ENCODE assay signal across 8 mouse cellular contexts in genomic region chr12:49384876-49385630, GRCm38 (mm10). TPM values are rescaled to one million over a fixed set of nuclear protein-coding genes. Genes with fewer than 3 reads are reported as not detected.
DNase-seq lines count a peak whose midpoint lies in the region; ATAC-seq and TF ChIP-seq lines count a peak whose summit lies in the region.

Gene Gm43517 (plus strand): TSS chr12:49385174.

- H3K27me3 ChIP-seq in kidney, postnatal 0 days (ENCODE audit: insufficient read depth, low read length) = peaks cover 82% of the 10 kb centered on the region
- H3K27me3 ChIP-seq in hindbrain, postnatal 0 days (ENCODE audit: insufficient read depth, low read length) = peaks cover 67% of the 10 kb centered on the region
- peaks cover 82% of the 10 kb centered on the region for H3K27me3 ChIP-seq in liver, embryonic 15.5 days
- H3K27me3 ChIP-seq in stomach, embryonic 16.5 days (ENCODE audit: control insufficient read depth, insufficient read depth, low read length) = peaks cover 67% of the 10 kb centered on the region

- no peak within 1 kb of the TSS for H3K27ac ChIP-seq in kidney, postnatal 0 days
- no peak within 1 kb of the TSS for H3K27ac ChIP-seq in hindbrain, postnatal 0 days
- no peak within 1 kb of the TSS for H3K27ac ChIP-seq in liver, embryonic 15.5 days (replicated peaks)
- H3K27ac ChIP-seq in stomach, embryonic 16.5 days (ENCODE audit: low read length) = no peak within 1 kb of the TSS

- H3K9me3 ChIP-seq in kidney, postnatal 0 days (replicated peaks; ENCODE audit: low read length) = no peaks in the 10 kb centered on the region
- no peaks in the 10 kb centered on the region for H3K9me3 ChIP-seq in hindbrain, postnatal 0 days (ENCODE audit: low read length)
- no peaks in the 10 kb centered on the region for H3K9me3 ChIP-seq in liver, embryonic 15.5 days (replicated peaks)
- H3K9me3 ChIP-seq in stomach, embryonic 16.5 days (replicated peaks; ENCODE audit: control insufficient read depth, low read length) = no peaks in the 10 kb centered on the region

- no peak for DNase-seq in kidney, postnatal 0 days (ENCODE audit: low spot score)
- no peak for DNase-seq in kidney, adult 11 months
- peak; percentile 45 for DNase-seq in embryo, embryonic 10.5 days (ENCODE audit: low spot score)
- no peak for DNase-seq in hindbrain, postnatal 0 days (ENCODE audit: low spot score)
- DNase-seq in spleen, adult 12 weeks (ENCODE audit: low spot score) = no peak
- no peak for DNase-seq in heart, postnatal 36 days

- peak; percentile 25; the same call in 1 of the 2 replicates for TF ChIP-seq CTCF in kidney, postnatal 0 days (IDR thresholded peaks at IDR 0.05; ENCODE audit: low read depth)
- no peak for TF ChIP-seq CTCF in hindbrain, postnatal 0 days (IDR thresholded peaks at IDR 0.05; ENCODE audit: low read depth)

- no peak within 1 kb of the TSS for H3K9ac ChIP-seq in kidney, postnatal 0 days (ENCODE audit: low read depth, low read length)
- H3K9ac ChIP-seq in hindbrain, postnatal 0 days (replicated peaks; ENCODE audit: low read length) = no peak within 1 kb of the TSS
- H3K9ac ChIP-seq in liver, embryonic 15.5 days = no peak within 1 kb of the TSS
- no peak within 1 kb of the TSS for H3K9ac ChIP-seq in stomach, embryonic 16.5 days (ENCODE audit: low read length)

- ATAC-seq in kidney, postnatal 0 days (replicated peaks; ENCODE audit: low FRiP score, low read depth) = peak; percentile 63
- peak; percentile 34 for ATAC-seq in hindbrain, postnatal 0 days
- no peak for ATAC-seq in liver, embryonic 15.5 days (ENCODE audit: insufficient read depth)
- peak; percentile 78 for ATAC-seq in stomach, embryonic 16.5 days (ENCODE audit: insufficient read depth, low FRiP score)

- H3K36me3 ChIP-seq in kidney, postnatal 0 days (ENCODE audit: insufficient read depth, low read length) = no peaks in the 10 kb centered on the region
- H3K36me3 ChIP-seq in hindbrain, postnatal 0 days (ENCODE audit: insufficient read depth, low read length) = no peaks in the 10 kb centered on the region
- no peaks in the 10 kb centered on the region for H3K36me3 ChIP-seq in liver, embryonic 15.5 days (replicated peaks)
- no peaks in the 10 kb centered on the region for H3K36me3 ChIP-seq in stomach, embryonic 16.5 days (ENCODE audit: control insufficient read depth, insufficient read depth, low read length)

- peak within 1 kb of the TSS; percentile 49 for H3K4me2 ChIP-seq in kidney, postnatal 0 days (ENCODE audit: low read length)
- no peak within 1 kb of the TSS for H3K4me2 ChIP-seq in hindbrain, postnatal 0 days (ENCODE audit: low read depth, low read length)
- H3K4me2 ChIP-seq in liver, embryonic 15.5 days = peak within 1 kb of the TSS; percentile 44; the same call in 1 of the 2 replicates
- peak within 1 kb of the TSS; percentile 44 for H3K4me2 ChIP-seq in stomach, embryonic 16.5 days (ENCODE audit: low read depth, low read length)

- peak within 1 kb of the TSS; percentile 29 for H3K4me3 ChIP-seq in kidney, postnatal 0 days (replicated peaks; ENCODE audit: low read depth, low read length)
- peak within 1 kb of the TSS; percentile 14 for H3K4me3 ChIP-seq in hindbrain, postnatal 0 days (ENCODE audit: low read length)
- no peak within 1 kb of the TSS for H3K4me3 ChIP-seq in liver, embryonic 15.5 days (replicated peaks)
- peak within 1 kb of the TSS; percentile 35 for H3K4me3 ChIP-seq in stomach, embryonic 16.5 days (replicated peaks; ENCODE audit: low read length)

- intact Hi-C loops in heart, postnatal 36 days (cut with DNase I) = no loop called here

- H3K4me1 ChIP-seq in kidney, postnatal 0 days (replicated peaks; ENCODE audit: insufficient read depth, low read length) = no peaks in the 10 kb centered on the region
- H3K4me1 ChIP-seq in hindbrain, postnatal 0 days (ENCODE audit: insufficient read depth, low read length) = no peaks in the 10 kb centered on the region
- H3K4me1 ChIP-seq in liver, embryonic 15.5 days (replicated peaks) = no peaks in the 10 kb centered on the region
- H3K4me1 ChIP-seq in stomach, embryonic 16.5 days (ENCODE audit: control insufficient read depth, insufficient read depth, low read length) = 0 out of 2 replicates have a peak, but pooled peaks cover 11% of the 10 kb centered on the region

- under 1% methylated on average over 73 of the region's 75 CpGs for WGBS in kidney, postnatal 0 days
- WGBS in hindbrain, postnatal 0 days = 2% methylated on average over 69 of the region's 75 CpGs
- 4% methylated on average over 73 of the region's 75 CpGs for WGBS in liver, embryonic 15.5 days (ENCODE audit: insufficient replicate concordance)
- 2% methylated on average over 74 of the region's 75 CpGs for WGBS in stomach, embryonic 16.5 days

RNA-seq across cellular contexts. Expression of gene Gm43517, which starts in this region (rescaled TPM):
- not detected in 2 replicates for polyA plus RNA-seq in kidney, postnatal 0 days (2015; fragmentation: Nextera tagmentation; extraction: Ambion mirVana)
- 0.04 TPM in 1 of 2 replicates, not detected in the other for total RNA-seq in hindbrain, postnatal 0 days (2014; rRNA removed)
- not detected in 2 replicates for polyA plus RNA-seq in hindbrain, postnatal 0 days (2015; fragmentation: Nextera tagmentation; extraction: Ambion mirVana)
- polyA plus RNA-seq in liver, embryonic 15.5 days (2015; fragmentation: Nextera tagmentation; extraction: Ambion mirVana) = not detected in 2 replicates
- polyA plus RNA-seq in stomach, embryonic 16.5 days (2015; fragmentation: Nextera tagmentation; extraction: Ambion mirVana) = not detected in 2 replicates
- not detected for total RNA-seq in heart, postnatal 36 days (2021)

Comparison
In these comparisons a context has a peak if more than half of its experiments do, and no peak if none do; other contexts are left out.
1. Peak in ATAC-seq, H3K4me3 ChIP-seq and H3K4me2 ChIP-seq in kidney, postnatal 0 days; RNA of the gene not detected or under 1 TPM.
2. Peak in ATAC-seq and H3K4me3 ChIP-seq in hindbrain, postnatal 0 days; RNA of the gene not detected or under 1 TPM.
3. Peak in ATAC-seq, H3K4me3 ChIP-seq and H3K4me2 ChIP-seq in stomach, embryonic 16.5 days; RNA of the gene not detected or under 1 TPM.